Mouse (Mus musculus) spleen, adult 2 months (tissue): ENCODE results near the gene Tnrc18.

Experiments
- CTCF ChIP-seq: fragments of 200-500 bp; IDR thresholded peaks from 2 replicates; pipeline ENCODE4 v1.5.1; 2011; ENCODE audit warnings: mild to moderate bottlenecking, inconsistent platforms; ENCODE audit not compliant: insufficient read depth, insufficient read length, insufficient replicate concordance; ENCODE audit errors: extremely low read depth
- POLR2A ChIP-seq: fragments of 200-500 bp; IDR thresholded peaks from 2 replicates; pipeline ENCODE4 v1.6.1; 2011; ENCODE audit warnings: low read depth, low read length, inconsistent platforms

DNA sequence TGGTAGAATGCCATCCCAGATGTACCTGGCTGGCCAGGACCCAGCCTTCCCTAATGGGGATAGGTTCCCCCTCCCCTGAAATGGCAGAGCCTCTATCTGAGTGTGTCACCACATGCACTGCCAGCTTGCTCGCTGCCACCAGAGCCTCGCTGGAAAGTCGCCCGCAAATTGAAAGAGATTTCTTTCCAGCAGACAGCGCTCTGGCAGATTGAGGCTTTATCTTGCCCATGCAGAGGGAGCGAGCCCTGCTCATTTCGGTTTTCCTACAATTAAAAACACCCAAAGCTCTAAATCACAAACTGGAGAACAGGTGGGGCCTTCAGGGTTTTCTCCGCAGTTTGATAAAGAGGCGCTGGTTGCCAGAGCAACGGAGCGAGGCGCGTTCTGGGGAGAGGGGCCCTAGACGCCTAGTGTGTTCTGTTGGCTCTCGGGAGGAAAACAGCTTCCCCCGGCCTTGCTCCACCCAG, 40.3 kb upstream of the Tnrc18 start:
- TF ChIP-seq POLR2A (no peak), CTCF (no peak)
